In the genomic region with DNA sequence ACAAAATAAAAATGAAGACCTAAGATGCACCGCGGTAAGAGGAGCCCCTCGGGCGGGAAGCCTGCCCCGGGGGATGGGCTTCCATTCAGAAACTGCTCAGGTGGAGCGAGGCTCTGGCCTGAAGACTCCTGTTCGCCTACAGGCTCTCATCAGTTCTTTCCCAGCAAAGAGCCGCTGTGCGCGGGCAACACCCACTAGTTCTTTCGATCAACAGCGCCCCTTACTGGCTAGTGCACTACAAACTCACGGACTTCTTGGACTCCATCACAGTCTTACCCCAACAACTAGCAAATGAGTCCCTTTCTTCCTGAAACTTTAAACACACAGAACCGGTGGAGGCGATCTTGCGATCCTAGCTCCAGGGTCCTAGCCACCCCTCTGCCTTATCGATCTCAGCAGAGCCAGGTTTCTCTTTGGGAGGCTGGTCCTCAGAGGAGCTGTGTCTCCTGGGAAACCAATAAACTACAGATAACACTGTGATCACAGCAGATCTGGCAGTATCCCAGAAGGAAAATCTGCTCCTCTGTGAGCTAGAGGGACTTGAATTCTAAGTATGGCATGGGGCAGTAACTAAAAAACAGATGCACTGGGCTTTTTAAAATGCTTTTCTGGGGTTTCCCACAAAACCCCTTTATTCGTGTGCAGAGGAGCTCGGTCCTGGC, we compare ENCODE assay signal across 8 mouse cellular contexts. TPM values are rescaled to one million over a fixed set of nuclear protein-coding genes. Genes with fewer than 3 reads are reported as not detected.
A peak's percentile ranks its signal among the peaks of the same experiment; 100 is the strongest.
DNase-seq lines count a peak whose midpoint lies in the region; TF ChIP-seq lines count a peak whose summit lies in the region.

No protein-coding gene starts in this region.

- peak; percentile 23 for DNase-seq in adipocyte (ENCODE audit: low spot score)
- peak; percentile 62 to 82 for DNase-seq in cerebellum, postnatal 4 days (ENCODE audit: low spot score in 2 of 2)
- DNase-seq in gastrocnemius, adult 18-20 months (ENCODE audit: low spot score): peak; percentile 52
- peak; percentile 24 for DNase-seq in hindlimb bud, embryonic 11.5 days (ENCODE audit: extremely low spot score, low read depth, low spot score)
- peak; percentile 71 to 75 for DNase-seq in left cerebral cortex, adult 2 months (ENCODE audit: extremely low spot score in 1 of 2, low spot score in 2 of 2)
- DNase-seq in right cerebral cortex, postnatal 14 days: peak; percentile 73
- peak; percentile 34 to 69 for DNase-seq in urinary bladder, postnatal 4 days (ENCODE audit: low spot score in 2 of 2)

- H3K9me3 ChIP-seq in megakaryocyte, embryonic 14.5 days: no peaks in the 10 kb centered on the region

- H3K27me3 ChIP-seq in megakaryocyte, embryonic 14.5 days (replicated peaks): peaks cover 67% of the 10 kb centered on the region

- no peak overlapping the region for H3K27ac ChIP-seq in left cerebral cortex, adult 2 months

- H3K4me3 ChIP-seq in left cerebral cortex, adult 2 months: no peak overlapping the region
- H3K4me3 ChIP-seq in megakaryocyte, embryonic 14.5 days (replicated peaks): peak overlapping the region; percentile 62

- peaks cover 7% of the 10 kb centered on the region for H3K4me1 ChIP-seq in megakaryocyte, embryonic 14.5 days

- intact Hi-C loops in left cerebral cortex, adult 2 months (cut with DNase I): loop anchor here (2.0 to 10.0 kb wide), 3 partner anchors 89 to 229 kb away; a partner anchor contains a TSS

- no peaks in the 10 kb centered on the region for H3K36me3 ChIP-seq in megakaryocyte, embryonic 14.5 days (replicated peaks; ENCODE audit: low read length)

- TF ChIP-seq CTCF in left cerebral cortex, adult 2 months (IDR thresholded peaks at IDR 0.05): peak; percentile 71

RNA-seq across cellular contexts. Expression of a gene that starts 44.7 kb away (rescaled TPM):
- total RNA-seq in gastrocnemius, adult 18-20 months (2021): not detected
- 10 to 100 TPM; 77.1 to 84.7 TPM for total RNA-seq in left cerebral cortex, adult 2 months (2021)
- not detected in 2 replicates for polyA plus RNA-seq in megakaryocyte, embryonic 14.5 days (2012; ENCODE audit: insufficient read depth, low replicate concordance)

RNA-seq across cellular contexts. Expression of a gene that starts 58.3 kb away (rescaled TPM):
- 1 to 10 TPM; 4.7 to 6.0 TPM for total RNA-seq in gastrocnemius, adult 18-20 months (2021)
- 10 to 100 TPM; 20.2 to 20.3 TPM for total RNA-seq in left cerebral cortex, adult 2 months (2021)
- polyA plus RNA-seq in megakaryocyte, embryonic 14.5 days (2012; ENCODE audit: insufficient read depth, low replicate concordance): 45.8 and 47.7 TPM in 2 replicates

Comparison
In these comparisons a context has a peak if more than half of its experiments do, and no peak if none do; other contexts are left out.
1. DNase-seq: peak in every context shown above with its lines; median percentile 73 in left cerebral cortex, adult 2 months; 73 in right cerebral cortex, postnatal 14 days; 72 in cerebellum, postnatal 4 days; 52 in gastrocnemius, adult 18-20 months; 52 in urinary bladder, postnatal 4 days; 24 in hindlimb bud, embryonic 11.5 days; 23 in adipocyte.
2. RNA of a gene that starts 44.7 kb away (total RNA-seq): 77.1 to 84.7 TPM in left cerebral cortex, adult 2 months; not detected in gastrocnemius, adult 18-20 months; every median in the first group is over 10 times any median in the second.